Mouse (Mus musculus) thymus, adult 2 months (tissue): ENCODE measurements around the gene Prdm12. TPM values are rescaled to one million over a fixed set of nuclear protein-coding genes. Genes with fewer than 3 reads are reported as not detected.
A peak's percentile ranks its signal among the peaks of the same experiment; 100 is the strongest.

Experiments used
- DNase-seq: peaks from one replicate; pipeline ENCODE4 v3.0.0; 2021
- H3K27ac ChIP-seq: fragments of 200-500 bp; 2 replicates; pipeline ENCODE4 v1.5.1; 2012; ENCODE audit warnings: low read length, control low read depth; ENCODE audit not compliant: control insufficient read depth, insufficient read depth
- H3K27me3 ChIP-seq: fragments of 200-500 bp; 2 replicates; pipeline ENCODE4 v1.6.1; 2012; ENCODE audit warnings: mild to moderate bottlenecking, low read length, moderate library complexity, mixed read lengths; ENCODE audit not compliant: control insufficient read depth, insufficient read depth
- H3K36me3 ChIP-seq: fragments of 200-500 bp; 2 replicates; pipeline ENCODE4 v1.6.1; 2012; ENCODE audit warnings: mild to moderate bottlenecking, low read length, moderate library complexity; ENCODE audit not compliant: control insufficient read depth, insufficient read depth
- H3K4me1 ChIP-seq: fragments of 200-500 bp; replicated peaks from 2 replicates; pipeline ENCODE4 v1.6.1; 2012; ENCODE audit warnings: low read length; ENCODE audit not compliant: control insufficient read depth, insufficient read depth
- H3K4me3 ChIP-seq: fragments of 200-500 bp; 2 replicates; pipeline ENCODE4 v1.5.1; 2012; ENCODE audit warnings: mild to moderate bottlenecking, low read length, control low read depth, moderate library complexity; ENCODE audit not compliant: control insufficient read depth, insufficient read depth
- CTCF ChIP-seq: fragments of 200-500 bp; IDR thresholded peaks from 2 replicates; pipeline ENCODE4 v1.5.1; 2012; ENCODE audit warnings: mild to moderate bottlenecking, control low read depth, low read length, moderate library complexity, borderline replicate concordance; ENCODE audit not compliant: control insufficient read depth, poor library complexity, insufficient read depth; ENCODE audit errors: extremely low read depth
- POLR2A ChIP-seq: fragments of 200-500 bp; IDR thresholded peaks from 2 replicates; pipeline ENCODE4 v1.6.1; 2012; ENCODE audit warnings: mild to moderate bottlenecking, low read length, control low read depth, moderate library complexity; ENCODE audit not compliant: control insufficient read depth, poor library complexity, insufficient read depth; ENCODE audit errors: extremely low read depth
- WGBS: fragments of 180-500 bp; shearing (Covaris S2); methylation state at CpG from one replicate; pipeline ENCODE4 v1.1.7; 2018; 5-methylcytosine and 5-hydroxymethylcytosine counted together
- polyA plus RNA-seq: library from polyadenylated mRNA; depleted of rRNA; stranded (reverse); fragments of >200 nt; gene quantifications from 2 replicates; pipeline ENCODE4 v1.2.3, GENCODE M21; 2012

Prdm12 gene
- polyA plus RNA-seq, 1 experiment, result 0.04 TPM

DNA sequence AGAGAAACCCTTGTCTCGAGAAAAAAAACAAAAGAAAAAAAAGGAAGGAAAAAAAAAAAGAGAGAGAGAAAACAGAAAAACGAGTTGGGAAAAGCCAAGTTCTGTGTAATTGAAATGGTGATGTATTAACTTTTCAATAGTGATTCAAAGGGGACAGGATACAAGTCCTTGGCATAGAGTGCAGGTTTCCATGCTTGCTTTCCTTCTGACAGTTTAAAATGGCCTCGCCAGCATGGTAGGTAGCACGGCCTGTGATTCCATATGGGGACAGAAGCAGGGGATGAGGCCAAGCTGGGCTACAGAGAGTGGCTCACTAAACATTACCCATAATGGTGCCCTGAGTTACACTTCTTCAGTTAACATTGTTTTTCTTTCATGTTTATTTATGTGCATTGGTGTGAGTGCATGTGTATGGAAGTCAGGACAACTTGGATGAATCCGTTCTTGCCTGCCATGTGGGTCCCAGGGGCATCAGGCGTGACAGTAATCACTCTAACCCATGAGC is 41.9 kb downstream of the Prdm12 start:
- peaks cover 5% of the 10 kb centered on the region; the same call in 1 of the 2 replicates for H3K4me1 ChIP-seq
- H3K27ac ChIP-seq, result no peak overlapping the region
- DNase-seq, result no peak
- 94% methylated on average over 6 of the region's 6 CpGs for WGBS
- TF ChIP-seq CTCF (no peak), POLR2A (no peak)
- peaks cover 19% of the 10 kb centered on the region for H3K36me3 ChIP-seq
- H3K4me3 ChIP-seq, result no peak overlapping the region
- no peaks in the 10 kb centered on the region for H3K27me3 ChIP-seq

DNA sequence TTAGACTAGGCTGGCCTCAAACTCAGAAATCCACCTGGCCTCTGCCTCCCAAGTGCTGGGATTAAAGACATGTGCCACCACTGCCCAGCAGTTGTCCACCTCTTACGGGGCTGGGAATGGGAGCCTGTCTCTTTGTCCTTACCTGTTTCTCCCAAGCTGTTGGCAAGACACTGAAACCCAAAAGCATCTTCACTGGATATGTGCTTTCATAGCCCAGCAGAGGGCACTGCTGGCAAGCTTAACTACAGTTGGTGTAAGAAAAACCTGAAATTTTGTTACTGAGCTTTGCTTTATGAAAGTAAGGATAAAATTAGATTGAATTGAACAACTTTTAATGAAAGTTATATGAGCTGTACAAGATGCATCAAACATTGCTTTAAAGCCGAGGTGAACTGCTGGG is 43.8 kb downstream of the Prdm12 start:
- peak; percentile 56 for DNase-seq
- TF ChIP-seq CTCF (no peak), POLR2A (no peak)
- Histone ChIP-seq H3K27me3 (no peaks in the 10 kb centered on the region), H3K27ac (no peak overlapping the region), H3K4me3 (no peak overlapping the region), H3K36me3 (peaks cover 15% of the 10 kb centered on the region), H3K4me1 (no peaks in the 10 kb centered on the region)
- 37% methylated on average over 2 of the region's 2 CpGs for WGBS

DNA sequence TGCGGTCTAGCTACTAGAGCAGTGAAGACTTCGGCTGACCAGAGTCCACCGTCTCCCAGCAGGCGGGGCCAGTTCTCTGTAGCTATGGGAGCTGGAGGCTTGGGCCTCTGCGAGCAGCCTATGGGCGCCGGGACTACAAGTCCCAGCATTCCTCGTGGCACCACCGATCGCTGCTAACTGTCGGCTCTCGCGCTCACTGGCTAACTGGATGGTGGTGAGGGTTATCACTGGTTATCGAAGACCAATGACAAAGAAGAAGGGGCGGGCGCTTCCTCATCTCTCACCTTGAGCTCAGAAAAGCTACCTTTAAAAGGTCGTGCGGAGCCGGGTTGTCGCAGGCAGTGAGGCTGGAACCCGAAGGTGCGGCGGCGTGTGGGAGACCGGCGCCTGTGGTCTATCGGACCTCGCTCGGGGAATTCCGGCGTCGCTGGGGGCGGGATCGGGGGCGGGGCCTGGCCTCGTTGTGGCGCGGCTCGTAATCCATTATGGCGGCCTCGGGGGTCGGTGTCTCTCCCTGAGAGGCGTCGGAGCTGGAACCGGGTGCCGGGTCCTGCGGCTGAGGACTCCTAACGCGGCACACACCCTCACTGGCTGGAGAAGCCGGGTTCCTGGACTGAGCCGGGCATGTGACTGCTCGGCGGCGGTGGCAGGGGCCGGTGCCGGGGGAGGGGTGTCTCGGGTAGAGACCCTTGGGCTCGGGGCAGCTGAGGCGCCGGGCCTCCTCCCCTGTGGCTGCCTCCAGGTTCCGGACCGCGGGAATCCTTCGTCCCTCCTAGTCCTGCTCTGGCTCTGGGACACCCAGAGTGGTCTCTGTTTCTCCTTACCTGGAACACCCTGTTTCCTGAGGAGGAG is 48.5 kb downstream of the Prdm12 start, which contains the start of gene Abl1:
TSS of gene Abl1 (plus strand) at position 303 of the 852 bp plus-strand sequence.
- H3K27ac ChIP-seq, result peak within 1 kb of the TSS; percentile 79
- H3K4me1 ChIP-seq, result peaks cover 7% of the 10 kb centered on the region
- peak within 1 kb of the TSS; percentile 82 for H3K4me3 ChIP-seq
- DNase-seq, result peak; percentile 90
- H3K36me3 ChIP-seq, result no peaks in the 10 kb centered on the region
- H3K27me3 ChIP-seq, result no peaks in the 10 kb centered on the region
- WGBS, result under 1% methylated on average over 64 of the region's 64 CpGs
- TF ChIP-seq CTCF (peak; percentile 34; the same call in 1 of the 2 replicates), POLR2A (peak; percentile 67)

DNA sequence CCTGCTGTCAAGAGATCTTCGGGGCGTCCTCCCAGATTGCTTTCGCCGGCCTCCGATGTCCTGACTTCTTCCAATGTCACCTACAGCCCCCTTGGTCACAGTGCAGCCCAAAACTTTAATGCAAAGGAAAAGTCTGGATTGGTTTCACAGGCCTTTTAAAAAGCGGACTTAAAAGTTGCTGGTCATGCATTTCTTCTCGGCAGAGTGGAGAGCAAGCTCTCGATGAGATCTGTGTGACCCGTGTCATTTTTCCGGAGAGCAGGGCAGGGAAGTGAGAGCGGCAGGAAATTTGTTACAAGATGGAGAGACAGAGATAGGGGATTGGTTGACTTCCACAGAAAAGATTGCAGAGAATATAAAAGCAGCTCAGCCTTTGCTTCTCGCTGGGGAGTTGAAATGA is 49.2 kb downstream of the Prdm12 start:
- H3K27me3 ChIP-seq, result no peaks in the 10 kb centered on the region
- DNase-seq, result no peak
- peaks cover 7% of the 10 kb centered on the region for H3K4me1 ChIP-seq
- under 1% methylated on average over 12 of the region's 12 CpGs for whole genome bisulfite sequencing
- H3K4me3 ChIP-seq, result peak overlapping the region; percentile 82
- H3K36me3 ChIP-seq, result no peaks in the 10 kb centered on the region
- peak overlapping the region; percentile 79; the same call in 1 of the 2 replicates for H3K27ac ChIP-seq
- TF ChIP-seq CTCF, result no peak
- no peak for TF ChIP-seq POLR2A

DNA sequence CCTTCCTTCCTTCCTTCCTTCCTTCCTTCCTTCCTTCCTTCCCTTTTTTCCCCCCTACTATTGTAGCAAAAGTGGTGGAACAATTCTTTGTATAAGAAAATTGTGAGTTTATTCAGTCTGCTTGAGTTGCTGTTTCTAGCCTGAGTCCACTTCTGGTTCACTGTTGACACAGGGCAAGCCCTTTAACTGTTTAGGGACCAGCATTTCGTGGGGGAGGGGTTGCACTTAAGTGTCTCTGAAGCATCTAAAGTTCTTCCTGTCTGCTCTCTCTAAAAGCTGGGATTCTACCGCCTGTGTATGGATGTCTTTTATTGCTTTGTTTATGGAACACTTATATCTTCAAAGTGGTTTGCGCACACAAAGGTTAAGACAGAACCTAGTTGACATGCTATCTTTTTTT is 50.2 kb downstream of the Prdm12 start:
- no peak overlapping the region for H3K27ac ChIP-seq
- H3K4me3 ChIP-seq, result no peak overlapping the region
- DNase-seq, result no peak
- 65% methylated on average over 3 of the region's 3 CpGs for WGBS
- H3K4me1 ChIP-seq, result peaks cover 7% of the 10 kb centered on the region
- TF ChIP-seq POLR2A, result no peak
- no peaks in the 10 kb centered on the region for H3K36me3 ChIP-seq
- H3K27me3 ChIP-seq, result no peaks in the 10 kb centered on the region

DNA sequence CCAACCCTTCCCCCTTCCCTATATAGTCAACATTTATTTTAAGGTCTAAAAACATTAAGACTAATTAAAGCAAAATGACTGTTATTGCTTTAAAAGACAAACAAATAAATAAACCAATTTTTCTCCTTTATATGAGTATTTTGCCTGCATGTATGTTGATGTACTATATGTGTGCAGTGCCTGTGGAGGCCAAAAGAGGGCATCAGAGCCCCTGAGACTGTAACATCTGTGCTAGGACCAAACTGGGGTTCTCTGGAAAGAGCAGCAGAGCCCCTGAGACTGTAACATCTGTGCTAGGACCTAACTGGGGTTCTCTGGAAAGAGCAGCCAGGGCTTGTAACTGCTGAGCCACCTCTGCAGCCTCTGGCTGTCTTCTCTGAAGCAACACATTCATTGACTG is 58.4 kb downstream of the Prdm12 start:
- Histone ChIP-seq H3K36me3 (peaks cover 3% of the 10 kb centered on the region), H3K27ac (no peak overlapping the region), H3K4me1 (no peaks in the 10 kb centered on the region), H3K27me3 (no peaks in the 10 kb centered on the region), H3K4me3 (no peak overlapping the region)
- TF ChIP-seq CTCF (no peak), POLR2A (no peak)
- no peak for DNase-seq
